Mouse (Mus musculus) frontal cortex, adult (tissue): ENCODE data around the gene Eid3.
A peak's percentile ranks its signal among the peaks of the same experiment; 100 is the strongest.

Experiments
- ATAC-seq: cut with Nextera tagmentation; 2 replicates; pipeline ENCODE4 v1.9.2; 2017; ENCODE audit warnings: mild to moderate bottlenecking, moderate library complexity, mixed read lengths; ENCODE audit not compliant: low TSS enrichment

Eid3 gene

DNA sequence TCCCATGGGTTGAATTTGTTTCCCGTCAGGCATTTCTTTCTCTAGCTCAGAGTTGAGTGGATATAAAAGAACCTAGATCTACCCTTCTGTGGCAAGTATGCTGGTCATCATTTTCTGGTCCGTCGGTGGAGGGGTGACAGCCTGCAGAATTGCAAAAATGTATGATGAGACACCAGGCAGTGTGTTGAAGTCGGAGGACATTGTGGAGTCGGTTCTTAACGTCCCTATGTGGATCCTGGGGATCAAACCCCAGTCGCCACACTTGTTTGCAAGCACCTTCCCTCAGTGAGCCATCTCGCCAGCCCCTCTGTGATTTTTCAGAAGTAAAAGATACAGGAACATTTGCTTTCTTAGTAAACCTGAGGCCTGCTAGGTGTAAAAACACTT, 5.5 kb upstream of the Eid3 start:
- no peak for ATAC-seq

DNA sequence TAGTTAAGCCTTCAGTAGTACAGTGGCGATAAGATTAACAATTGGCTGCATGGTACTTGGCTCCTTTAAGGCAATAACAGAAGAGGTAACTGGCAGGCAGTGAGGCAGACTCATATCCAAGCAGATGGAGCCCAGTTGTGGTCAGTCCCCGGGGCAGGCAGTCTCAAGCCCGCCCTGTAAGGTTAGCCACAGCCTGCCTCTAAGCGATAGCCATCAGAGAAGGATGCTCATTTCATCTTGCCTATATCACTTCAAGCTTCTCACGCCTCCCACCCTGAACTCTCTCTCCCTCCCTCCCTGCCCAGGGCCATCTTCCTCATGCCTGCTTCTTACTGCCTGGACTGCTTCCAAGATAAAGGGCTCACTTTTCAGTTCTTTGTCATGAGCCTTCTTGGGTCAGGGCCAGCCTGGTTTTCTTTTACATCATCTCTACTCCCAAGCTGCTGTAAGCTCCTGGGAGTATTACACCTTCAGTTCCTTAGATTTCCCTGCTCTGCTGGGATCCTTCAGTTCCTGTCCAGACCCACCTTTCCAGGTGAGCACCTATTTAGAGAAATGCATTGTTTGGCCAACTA, 3.2 kb upstream of the Eid3 start:
- ATAC-seq = no peak

DNA sequence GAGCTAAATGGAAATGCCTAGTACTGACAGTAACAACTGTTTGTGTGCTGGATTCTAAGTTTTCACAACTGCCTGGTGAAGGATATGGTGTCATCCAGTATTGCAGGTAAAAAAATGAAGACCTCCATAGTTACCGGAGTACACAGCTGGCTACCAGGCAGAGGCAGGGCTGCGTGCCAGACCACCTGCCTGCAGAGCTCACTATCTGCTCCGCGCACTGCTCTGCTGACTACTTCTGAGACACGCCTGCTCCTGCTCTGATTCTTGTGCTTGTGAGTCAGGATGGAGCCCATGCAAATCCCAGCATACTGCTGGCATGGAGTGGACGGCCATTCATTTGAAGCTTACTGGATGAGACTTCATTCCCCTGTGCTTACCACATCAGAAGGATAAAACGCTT, 2.6 kb upstream of the Eid3 start:
- ATAC-seq = no peak

DNA sequence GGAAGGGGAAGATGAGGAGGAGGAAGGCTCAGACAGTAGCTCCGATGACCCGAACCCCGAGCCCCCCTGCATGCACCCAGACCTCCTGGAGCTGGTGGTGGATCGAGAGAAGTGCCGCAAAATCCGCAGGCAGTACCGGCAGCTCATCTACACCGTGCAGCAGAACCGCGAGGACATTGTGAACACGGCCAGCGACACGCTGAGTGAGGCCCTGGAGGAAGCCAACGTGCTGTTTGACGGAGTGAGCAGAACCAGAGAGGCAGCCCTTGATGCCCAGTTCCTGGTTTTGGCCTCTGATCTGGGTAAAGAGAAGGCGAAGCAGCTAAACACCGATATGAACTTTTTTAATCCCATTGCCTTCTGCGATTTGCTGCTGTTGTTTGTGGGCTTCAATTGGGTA, 406 bp downstream of the Eid3 start:
- ATAC-seq = no peak

DNA sequence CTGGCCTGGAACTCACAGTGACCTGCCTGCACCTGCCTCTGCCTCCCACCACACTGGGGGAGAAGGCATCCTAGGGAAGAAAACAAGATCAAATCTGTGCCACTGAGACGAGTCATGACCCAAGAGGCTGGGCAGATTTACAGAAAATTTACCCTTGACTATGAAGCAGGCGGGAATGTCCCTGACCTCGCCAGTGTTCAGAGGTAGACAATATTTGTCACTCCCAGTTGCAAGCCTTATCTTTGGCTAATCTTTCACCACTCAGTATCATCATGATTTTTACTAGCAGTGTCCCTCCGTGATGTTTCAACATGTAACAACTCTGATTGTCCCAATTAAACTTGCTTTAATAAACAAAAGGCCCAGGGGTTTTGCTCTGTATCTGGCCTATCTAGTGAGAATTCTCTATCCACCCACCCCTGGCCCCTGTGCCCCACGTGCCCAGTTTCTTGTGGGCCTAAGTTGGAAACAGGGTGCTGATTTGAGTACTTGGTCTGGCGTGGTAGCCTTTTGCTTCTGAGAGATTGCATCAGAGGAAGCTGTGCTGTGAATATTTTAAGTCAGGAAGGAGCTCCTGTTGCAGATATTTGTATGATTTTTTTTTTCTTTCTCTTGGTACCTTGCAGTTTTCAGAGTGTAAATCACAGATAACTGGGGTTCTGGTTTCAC, 2.1 kb downstream of the Eid3 start:
- ATAC-seq = no peak

DNA sequence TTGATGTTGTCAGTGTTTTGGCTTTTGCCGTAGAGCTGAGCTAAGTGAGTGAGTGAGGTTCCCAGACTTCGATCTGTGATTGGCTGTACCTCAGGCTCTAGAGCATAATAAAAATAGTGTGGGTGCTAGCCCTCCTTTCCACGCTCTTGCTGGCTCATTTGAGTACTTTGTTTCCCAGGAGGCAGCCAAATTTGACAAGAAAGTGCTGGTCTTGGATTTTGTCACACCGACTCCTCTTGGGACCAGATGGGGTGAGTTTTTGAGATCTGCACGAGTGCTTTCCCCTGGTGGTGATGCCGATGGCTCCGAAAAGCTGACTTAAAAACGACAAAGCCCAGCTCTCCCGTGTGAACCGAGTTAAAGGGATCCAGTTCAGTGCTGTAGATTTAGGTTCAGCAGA, 9.0 kb downstream of the Eid3 start:
- ATAC-seq = no peak

DNA sequence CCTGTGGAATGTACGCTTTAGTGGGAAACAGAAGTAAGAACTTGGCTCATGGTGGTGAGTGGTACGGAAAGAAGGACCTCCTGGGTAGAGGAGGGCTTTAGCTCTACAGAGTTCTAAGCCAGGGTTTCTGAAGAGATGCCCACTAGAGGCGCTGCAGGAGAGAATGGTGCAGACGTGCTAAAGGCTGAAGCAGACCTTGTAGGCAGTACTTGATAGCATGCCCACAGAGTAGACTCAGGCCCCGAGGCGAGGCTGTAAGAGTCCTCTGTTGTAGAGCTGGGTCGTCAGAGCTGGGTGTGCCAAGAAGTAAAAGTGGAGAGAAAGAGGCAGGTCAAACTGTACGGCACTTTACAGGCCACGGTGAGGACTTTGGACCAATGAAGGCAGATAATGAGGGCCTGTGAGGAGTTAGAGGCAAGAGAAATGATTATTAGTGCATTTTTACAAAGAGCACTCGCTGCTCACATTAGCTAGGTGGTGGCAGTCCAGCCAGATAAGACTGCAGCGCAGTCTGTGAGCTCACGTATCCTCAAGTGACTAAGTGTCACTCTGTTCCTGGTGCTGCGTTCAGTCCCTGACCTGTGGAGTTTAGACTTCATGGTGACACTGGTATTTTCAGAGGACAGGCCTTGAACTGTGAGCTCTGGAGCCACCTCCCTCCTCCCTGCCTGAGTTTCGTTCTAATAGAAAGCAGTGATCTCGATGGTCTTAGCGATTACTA, 9.8 kb downstream of the Eid3 start:
- ATAC-seq = peak; percentile 74

DNA sequence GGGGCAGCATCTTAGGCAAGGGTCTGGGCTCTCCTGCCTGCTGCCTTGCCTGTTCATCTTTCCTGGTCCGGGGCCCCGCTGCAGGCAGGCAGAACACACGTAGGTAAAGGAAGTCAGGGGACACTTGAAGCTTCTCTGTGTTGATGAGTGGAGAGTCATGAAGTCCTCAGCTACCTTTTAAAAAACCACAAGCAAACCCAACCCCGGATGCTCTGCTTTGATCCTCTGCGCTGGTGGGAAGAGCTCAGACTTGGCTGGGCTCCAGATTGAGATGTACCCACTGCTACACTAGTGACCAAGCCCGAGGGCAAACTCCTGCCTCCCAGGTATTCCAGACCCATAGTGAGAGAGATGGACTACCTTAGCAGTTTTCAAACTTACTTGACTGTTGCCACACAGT, 20.9 kb downstream of the Eid3 start:
- no peak for ATAC-seq

DNA sequence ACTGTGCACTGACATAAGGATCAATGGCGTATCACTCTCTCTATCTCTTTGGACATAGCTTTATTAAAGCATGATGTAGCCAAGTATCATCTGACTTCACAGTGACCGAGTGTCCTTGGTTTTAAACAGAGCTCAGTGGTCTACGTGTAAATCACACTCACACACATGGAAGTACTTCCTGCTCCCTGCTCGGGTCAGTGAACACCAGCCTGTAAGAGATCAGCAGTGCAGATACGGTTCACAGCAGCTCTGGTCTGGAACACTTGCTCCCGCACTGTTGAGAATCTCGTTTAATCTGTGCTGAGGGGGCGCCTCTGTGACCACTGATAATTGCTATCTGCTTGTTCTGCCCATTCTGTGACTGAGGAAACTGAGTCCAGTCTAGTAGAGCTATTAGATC, 22.1 kb downstream of the Eid3 start:
- no peak for ATAC-seq

DNA sequence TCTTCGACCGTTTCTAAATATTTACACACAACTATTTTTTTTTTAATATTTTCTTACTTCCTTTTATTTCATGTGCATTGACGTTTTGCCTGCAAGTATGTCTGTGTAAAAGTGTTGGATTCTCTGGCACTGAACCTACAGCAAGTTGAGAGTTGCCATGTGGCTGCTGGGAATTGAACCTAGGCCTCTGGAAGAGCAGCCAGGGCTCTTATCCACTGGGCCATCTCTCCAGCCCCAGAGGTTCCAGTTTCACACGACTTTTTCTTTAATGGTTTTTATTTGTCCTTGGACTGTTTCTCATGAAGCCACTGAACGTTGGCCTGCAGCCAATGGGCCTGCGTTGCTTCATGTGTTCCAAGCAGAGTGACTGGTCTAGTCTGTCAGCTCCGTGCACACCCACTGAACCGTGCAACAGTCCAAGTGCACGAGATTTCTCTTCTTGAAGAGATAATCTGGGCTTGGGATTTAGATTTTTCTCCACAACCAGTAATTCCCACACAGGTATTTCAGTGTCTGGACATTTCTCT, 23.1 kb downstream of the Eid3 start:
- ATAC-seq = no peak

DNA sequence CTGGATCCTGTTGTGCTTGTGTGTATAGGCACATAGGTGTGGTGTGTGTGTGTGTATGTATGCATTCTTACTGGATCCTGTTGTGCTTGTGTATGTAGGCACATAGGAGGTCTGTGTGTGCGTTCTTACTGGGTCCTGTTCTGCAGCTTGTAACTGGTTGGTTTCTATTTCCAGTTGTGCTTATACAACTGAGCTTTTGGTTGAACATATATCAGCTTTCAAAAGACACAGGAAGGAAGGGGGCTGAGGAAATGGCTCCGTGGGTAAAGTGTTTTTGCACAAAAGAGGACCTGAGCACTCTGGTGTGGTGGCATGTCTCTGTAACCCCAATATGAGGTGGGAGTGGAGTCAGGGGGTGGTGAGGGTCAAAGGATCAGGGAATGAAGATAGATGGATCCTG, 24.5 kb downstream of the Eid3 start:
- ATAC-seq = no peak

DNA sequence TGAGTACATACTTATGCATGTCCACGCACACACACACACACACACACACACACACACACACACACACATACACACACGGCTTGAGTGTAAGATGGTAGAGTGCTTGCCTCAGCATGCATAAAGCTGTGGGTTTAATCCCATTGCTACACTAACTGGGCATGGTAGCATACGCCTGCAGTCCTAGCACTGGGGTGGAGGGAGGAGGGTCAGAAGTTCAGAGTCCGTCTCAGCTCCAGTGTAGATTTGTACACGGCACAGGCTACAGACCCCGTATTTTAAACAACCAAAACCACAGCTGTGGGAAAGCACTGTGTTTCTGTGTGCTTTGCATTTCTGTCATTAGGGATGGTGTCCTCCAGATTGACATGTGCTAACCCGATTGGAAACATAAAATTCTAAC, 25.0 kb downstream of the Eid3 start:
- no peak for ATAC-seq

DNA sequence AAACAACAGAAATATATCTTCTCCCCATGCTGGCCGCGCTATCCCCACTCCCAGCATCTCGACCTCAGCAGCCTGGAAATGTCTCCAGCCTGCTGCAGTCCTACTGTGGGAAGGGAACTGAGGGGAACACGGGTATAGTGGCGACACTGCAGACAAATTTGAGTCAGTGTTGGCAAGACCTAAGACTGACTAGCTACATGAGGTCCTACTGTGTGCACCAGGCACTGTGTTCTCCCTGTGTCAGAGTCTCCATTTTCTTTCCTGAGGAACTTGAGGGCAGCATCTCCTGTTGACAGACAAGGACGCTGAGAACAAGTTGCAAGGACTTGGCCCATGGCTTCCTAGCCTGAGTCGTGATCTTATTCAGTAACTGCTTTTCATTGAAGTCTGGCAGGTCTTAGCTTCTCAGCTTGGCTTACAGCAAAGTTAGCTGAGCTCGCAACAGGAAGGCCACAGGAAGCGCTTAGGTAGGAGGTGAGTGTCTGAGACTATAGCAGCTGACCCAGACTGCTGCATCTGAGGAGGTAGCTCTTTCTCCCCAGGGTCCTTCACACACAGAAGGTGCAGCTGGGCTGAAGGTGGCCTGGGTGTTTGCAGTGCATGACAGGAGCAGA, 26.1 kb downstream of the Eid3 start:
- ATAC-seq = no peak

DNA sequence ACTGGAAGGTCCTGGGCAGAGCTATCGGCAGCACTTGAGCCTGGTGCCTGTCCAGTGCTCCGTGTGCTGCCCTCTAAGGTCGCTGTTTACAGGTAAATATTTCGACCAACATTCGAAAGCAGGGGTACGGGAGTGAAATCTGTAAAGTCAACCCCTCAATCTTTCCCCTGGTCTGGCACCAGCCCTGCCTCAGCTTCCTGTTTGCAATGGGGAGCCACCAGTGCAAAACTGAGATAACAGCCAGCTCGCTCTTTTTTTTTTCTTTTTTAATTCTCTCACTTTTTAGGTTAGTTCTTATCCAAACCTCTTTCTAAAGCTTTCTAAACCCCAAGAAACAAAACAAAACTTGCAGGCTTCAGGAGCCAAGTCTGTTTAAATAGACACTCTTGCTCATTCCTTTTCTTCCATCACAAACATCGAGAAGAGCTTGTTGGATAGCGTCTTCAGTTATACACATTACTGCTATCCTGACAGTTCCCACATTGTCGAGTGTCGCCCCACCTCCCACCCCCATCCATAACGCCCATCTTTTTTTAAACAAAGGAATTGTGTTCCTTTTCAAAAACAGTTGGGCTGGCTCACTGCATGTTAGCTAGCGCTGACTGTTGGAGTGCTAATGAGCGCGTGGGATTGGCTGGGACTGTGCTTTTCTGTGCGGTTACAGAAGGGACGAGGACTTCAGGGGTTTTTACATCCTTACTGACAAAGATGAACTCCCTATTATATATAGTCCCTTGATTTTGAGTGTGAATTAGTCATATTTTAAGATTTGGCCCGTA, 27.6 kb downstream of the Eid3 start:
- peak; percentile 87 for ATAC-seq

DNA sequence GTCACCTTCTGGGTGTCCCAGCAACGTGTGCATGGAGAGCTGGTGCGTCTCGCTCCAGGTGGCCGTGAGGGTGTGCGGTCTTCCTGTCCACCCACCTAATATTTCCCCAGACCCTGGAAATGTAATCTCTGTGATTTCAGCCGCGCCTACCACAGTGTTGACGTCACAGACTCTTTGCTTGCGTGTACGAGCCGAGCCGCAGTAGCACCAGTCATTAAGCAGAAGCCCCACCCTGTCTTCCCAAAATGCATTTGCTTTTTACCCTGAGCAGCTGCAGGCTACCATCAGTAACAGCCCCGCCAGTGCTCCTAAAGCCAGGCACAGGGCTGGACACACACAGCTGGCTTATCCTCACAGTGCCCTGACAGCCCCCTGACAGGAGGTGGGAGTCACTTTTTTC, 31.5 kb downstream of the Eid3 start:
- no peak for ATAC-seq

DNA sequence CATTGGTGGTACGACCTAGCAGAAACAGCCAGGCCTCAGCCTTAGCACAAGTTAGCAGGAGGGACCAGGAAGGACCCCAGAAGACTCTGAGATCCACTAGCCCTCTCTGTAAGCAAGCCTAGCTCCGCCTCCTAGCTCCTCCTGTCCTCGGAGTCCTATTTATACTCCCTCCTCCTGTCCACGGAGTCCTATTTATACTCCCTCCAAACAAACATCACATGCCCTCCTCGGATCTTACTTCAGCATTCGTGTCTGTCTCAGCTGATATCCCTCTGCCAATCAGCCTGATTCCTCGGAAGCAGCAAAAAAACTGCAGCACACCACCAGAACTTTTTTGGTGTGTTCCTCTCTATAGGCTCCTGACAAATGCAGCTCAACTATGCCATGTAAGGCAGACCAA, 32.5 kb downstream of the Eid3 start:
- peak; percentile 42; the same call in 1 of the 2 replicates for ATAC-seq

DNA sequence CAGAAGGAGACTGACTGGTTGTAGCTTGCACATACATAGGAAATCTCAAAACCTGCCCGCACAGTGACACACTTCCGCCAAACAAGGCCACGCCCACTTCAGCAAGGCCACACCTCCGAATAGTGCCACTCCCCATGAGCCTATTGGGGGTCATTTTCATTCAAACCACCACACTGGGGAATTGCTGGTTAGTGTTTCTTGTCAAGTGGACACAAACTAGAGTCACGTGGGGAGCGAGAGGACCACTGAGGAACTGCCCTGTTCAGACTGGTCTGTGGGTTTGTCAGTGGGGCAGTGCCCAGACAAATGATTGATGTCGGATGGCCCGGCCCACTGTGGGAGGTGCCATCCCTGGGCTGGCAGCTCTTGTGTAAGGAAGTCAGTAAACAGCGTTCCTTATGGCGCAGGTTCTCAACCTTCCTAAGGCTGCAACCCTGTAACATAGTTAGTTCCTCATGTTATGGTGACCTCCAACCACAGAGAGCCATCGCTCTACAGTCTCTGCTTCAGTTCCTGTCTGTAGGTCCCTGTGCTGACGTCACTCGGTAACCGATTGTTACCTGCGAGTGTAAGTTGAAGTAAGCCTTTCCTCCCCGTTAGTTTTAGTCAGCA, 33.5 kb downstream of the Eid3 start:
- ATAC-seq = no peak

DNA sequence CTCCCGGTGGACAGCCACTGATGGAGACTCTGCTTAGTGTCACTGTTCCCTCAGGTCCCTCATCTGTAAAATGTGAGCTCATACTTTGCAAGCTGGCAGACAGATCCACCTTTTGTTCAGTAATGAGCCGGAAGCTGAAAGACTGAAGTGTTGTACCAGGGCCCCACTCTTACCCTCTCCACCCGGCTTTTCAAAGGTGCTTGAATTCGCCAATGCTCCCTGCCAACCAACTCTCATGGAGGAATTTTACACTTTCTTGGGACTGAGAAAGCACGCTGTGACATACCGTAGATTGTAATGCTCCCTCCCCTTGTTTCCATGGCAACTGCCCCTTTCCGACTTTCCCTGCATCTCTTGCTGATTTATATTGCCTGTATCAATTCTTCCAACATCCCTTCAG, 34.1 kb downstream of the Eid3 start:
- ATAC-seq = no peak

DNA sequence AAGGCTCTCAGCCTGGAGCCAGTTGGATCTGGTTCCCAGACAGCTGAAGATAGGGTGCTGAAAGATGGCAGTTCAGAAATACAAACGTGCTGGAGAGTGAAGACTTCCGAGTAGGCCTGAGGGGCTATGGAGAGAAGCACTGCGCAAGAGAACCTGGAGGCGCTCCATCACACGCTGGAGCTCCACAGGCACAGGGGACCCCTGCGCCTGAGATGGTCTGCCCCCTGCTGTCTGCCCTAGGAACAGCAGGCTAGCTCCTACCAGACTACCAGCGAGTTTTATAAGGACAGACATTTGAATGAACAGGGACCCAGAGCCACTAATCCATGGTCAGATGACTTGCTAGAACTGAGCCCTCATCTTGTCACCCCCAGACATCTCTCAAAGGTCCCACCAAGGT, 35.0 kb downstream of the Eid3 start:
- peak; percentile 69 for ATAC-seq

DNA sequence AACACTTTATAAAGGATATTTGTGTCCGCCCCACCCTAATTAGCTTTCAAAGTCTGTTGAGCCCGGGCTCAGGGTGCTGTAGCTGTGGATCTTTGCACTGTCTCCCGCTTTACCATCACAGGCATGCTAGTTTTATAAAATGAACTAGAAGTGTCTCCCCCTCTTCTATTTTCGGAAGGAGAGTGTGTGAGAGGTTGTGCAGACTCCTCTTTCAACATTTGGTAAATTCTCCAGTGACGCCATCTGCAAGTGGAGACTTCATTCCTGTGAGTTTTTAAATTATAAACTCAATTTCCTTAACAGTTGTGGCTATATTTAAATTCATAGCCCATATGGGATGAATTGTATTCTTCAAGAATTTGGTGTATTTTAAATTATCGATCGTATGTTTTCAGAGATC, 42.1 kb downstream of the Eid3 start:
- ATAC-seq = 0 out of 2 replicates have a peak, but pooled peaks have one; percentile 44

DNA sequence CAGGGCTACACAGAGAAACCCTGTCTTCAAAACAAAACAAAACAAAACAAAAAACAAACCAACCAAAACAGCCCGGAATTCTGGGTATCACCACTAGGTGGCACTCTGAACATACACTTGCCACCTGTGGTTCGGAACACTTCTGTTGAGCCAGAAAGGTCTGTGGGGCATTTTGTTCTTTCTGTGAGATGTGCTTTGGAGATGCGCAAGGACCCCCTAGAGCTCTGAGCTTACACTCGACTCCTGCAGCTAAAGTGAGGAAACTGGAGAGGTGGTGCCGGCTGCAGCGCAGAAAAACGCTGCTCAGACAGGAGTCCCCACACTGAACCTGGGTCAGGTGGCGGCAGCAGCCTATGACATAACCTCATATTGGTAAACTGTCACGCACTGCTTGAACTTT, 43.0 kb downstream of the Eid3 start:
- peak; percentile 50; the same call in 1 of the 2 replicates for ATAC-seq

DNA sequence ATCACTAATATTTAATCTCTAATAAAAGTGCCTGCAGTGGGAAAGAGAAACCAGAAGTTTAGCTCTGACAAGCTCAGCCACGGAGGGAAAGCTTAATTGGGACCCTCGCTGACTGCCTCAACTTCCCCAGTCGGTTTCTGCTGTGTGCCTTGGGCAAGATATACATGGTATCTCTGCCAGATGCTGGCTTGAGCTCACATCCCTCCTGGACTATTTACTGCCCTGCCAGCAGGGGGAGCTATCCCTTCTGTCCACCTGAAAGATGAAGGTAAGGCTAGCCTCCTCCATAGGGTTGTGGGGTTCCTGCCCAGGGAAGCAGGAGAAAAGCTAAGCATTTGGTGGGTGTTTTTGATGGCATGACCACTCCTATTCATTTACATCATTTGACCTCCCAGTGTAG, 43.8 kb downstream of the Eid3 start:
- no peak for ATAC-seq
